Mouse (Mus musculus): ENCODE measurements around the gene Pgm2l1.

Gene Pgm2l1

DNA sequence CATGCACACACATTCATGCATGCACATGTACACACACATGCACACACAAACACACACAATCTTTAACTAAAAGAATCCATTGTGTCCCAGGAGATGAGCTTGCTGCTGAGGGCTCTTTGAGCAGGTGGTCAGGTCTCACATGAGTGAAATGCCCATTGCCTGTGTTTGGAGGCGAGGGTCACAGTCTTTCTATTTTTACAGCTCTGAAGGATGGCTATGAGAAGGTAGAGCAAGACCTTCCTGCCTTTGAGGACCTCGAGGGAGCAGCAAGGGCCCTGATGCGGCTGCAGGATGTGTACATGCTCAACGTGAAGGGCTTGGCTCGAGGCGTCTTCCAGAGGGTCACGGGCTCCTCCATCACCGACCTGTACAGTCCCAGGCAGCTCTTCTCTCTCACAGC, 66.4 kb downstream of the Pgm2l1 start:
- DNase-seq (ENCODE audit: low read depth, low spot score) = no peak

- DNase-seq (ENCODE audit: low read depth, low spot score) = no peak
Observed at GRCm38 (mm10) chr7:100295745-100296144, 68.6 kb downstream of the Pgm2l1 start.

DNA sequence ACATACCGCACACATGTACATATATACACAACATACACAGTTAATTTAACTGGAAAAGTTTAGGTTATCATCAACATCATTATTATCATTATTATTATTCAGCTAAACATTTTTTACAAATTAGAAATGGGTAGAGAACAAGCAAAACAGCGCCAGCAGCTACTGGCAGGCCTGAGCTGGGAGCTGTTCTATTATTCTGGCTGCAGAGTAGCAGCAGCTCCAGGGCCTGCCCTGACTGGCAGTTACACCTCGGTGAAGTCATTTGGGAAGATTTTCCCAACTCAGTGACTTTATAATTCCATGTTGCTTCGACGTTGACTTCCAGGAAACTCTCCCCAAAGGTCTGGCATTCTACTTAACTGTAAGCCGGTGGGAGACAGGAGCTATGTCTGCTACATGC, 69.5 kb downstream of the Pgm2l1 start:
- DNase-seq (ENCODE audit: low read depth, low spot score) = no peak

- DNase-seq (ENCODE audit: low read depth, low spot score) = no peak
Observed at GRCm38 (mm10) chr7:100298861-100299510, 71.8 kb downstream of the Pgm2l1 start.

- no peak for DNase-seq (ENCODE audit: low read depth, low spot score)
Observed at GRCm38 (mm10) chr7:100301390-100301789, 74.2 kb downstream of the Pgm2l1 start.

GRCm38 (mm10) chr7:100302316-100302715, 75.1 kb downstream of the Pgm2l1 start:
- DNase-seq (ENCODE audit: low read depth, low spot score) = no peak

DNA sequence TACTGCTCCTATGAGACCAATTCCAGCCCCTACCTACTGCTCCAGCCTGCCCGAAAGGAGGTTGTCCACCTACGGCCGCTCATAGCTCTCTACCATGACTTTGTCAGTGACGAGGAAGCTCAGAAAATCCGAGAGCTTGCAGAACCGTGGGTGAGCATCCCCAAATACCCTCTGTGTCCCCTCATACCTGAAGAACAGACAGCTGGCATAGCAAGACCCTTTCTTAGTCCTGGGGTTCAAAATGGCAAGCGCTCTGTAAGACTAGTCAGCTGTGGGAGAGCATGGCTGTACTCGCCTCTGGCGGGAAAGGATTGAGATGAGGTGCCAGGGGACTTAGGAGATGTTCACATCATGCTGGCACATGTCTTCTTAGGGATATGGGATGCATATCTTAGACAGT, 78.7 kb downstream of the Pgm2l1 start:
- DNase-seq (ENCODE audit: low read depth, low spot score) = no peak

DNA sequence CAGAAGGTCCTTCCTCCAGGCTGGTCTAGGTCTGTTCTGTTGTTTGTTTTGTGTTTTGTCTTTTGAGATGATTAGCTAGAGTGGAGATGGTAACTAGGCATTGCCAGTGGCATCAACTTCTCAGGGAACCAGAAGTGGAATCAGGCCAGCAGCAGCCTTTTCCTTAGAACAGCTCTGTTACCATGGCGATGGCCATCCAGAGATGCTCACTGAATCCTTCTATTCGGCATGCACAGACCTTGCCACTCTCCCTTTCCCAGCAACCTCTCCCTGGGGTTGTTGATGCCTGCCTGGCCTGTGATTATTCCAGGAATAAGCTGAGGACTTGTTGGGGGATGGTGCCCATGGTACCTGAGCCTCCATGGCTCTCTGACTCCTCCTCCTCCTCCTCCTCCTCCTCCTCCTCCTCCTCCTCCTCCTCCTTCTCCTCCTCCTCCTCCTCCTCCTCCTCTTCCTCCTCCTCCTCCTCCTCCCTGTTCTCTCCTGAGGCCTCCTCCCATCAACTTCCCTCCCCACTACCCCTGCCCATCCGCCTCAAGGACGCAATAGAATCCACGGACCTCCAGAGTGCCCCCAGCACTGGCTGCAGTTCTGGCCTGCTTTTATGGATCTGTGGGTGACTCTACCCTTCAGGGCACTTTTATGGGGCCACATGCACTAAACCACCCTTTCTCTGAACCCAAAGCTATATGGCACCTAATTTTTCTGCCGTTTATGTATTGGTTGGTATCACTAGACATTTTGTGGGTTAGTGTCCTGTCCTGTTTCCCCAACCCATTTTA, 80.9 kb downstream of the Pgm2l1 start:
- DNase-seq (ENCODE audit: low read depth, low spot score) = no peak

DNA sequence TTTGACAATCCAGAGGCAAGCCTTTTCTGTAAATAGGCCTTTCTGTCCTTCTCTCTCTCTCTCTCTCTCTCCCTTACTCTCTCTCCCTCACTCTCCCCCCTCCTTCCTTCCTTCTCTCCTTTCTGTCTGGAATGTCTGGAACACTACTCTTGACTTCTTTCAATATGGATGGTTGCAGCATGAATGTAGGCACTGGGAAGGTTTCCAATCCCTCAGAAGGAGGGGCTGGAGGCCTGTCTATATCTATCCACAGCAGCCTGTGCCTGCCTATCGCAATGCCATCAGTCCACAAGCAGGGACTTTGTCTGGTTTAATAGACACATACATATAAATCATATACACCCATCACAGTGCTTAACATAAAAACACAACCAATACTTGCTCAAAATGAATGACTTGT, 82.0 kb downstream of the Pgm2l1 start:
- DNase-seq (ENCODE audit: low read depth, low spot score) = no peak

DNA sequence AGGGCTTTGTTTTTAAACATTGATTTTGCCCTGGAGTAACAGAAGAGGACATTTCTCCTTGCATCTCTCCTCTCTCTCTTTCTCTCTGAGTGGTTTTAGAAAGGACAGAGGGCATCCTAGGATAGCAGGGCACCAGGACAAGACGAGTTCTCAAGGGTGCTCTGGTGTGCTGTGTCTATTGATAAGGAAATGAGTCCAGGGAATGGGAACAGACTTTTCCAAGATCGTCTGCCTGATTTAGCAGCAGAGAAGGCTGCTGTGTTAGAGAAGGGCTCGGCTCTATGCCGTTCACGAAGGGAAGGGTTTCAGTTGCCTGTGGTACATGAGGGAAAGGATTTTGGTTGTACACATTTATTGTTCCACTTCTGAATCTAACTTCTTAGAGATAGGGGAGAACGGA, 82.5 kb downstream of the Pgm2l1 start:
- DNase-seq (ENCODE audit: low read depth, low spot score) = no peak

DNA sequence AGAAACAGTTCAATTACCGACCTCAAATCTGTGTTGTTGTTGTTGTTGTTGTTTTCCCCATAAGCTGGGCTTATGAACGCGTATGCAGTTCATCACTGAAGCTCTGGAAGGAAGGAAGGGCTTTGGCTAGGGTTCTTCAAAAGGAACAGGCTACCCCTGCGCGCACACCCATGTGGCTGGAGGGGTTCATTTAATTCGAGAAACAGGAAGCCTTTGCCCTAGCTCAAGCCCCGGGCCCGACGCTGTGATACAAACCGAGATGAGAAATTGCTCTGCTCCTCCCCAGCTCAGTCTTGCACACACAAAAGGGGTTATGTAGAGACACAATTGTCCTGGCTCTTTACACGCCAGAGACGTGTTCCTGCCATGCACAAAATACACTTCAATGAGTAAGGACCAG, 83.1 kb downstream of the Pgm2l1 start:
- no peak for DNase-seq (ENCODE audit: low read depth, low spot score)

DNA sequence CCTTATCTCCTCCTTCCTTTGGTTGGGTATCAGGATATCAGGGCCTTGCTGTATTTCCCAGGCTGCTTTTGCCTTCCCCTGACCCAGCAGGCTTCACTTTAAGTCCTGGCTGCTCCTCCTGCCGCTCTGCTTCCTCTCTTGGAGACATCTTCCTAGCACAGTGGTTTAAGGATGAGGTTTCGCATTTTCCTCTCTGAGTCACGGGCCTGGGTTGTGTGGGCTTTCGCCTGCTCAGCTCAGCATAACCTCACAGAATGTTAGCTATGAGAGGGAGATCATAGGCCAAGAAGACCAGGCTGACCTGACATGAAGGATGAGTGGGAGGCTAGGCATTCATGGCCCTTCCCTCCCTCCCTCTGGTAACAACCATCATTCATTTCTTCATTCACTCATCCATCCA, 85.5 kb downstream of the Pgm2l1 start:
- DNase-seq (ENCODE audit: low read depth, low spot score) = no peak

- DNase-seq (ENCODE audit: low read depth, low spot score) = no peak
Observed at GRCm38 (mm10) chr7:100316924-100317323, 89.7 kb downstream of the Pgm2l1 start.

DNA sequence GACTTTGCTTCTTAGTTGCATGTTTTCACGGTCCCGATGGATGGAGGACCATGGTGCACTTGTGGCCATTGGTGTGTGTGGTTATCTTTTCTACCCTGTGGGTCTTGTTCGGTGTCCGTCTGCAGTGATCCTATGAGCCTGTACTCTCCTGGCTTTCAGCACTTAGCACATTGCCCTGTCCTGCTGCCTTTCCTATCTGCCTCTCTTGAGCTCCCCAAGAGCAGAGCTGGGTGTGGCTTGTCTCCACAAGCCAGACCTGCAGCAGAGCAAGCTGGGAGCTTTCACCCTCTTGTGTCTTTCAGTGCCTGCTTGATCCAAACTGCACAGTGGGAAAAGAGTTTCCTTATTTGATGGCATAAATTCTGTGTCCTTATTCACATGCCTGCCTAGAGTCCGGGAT, 90.3 kb downstream of the Pgm2l1 start:
- DNase-seq (ENCODE audit: low read depth, low spot score) = no peak

GRCm38 (mm10) chr7:100323721-100324120, 96.5 kb downstream of the Pgm2l1 start:
- no peak for DNase-seq (ENCODE audit: low read depth, low spot score)

DNA sequence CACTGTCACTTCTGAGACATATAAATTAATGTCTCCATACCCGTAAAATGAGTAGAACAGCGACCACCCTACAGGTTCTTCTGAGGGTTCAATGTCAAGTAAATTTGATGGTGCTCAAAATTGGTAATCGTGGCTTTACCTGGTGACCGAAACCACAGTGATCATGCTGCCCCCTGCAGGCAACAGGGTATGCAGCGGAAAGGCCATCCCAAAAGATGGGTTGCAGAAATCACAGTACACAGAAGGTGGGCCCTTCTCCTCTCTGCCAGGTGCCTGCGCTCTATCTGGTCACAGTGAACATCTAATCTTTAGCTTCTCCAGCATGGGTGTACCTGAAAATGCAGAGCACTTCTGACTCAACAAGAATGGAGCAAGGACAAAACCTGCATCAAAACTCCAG, 98.3 kb downstream of the Pgm2l1 start:
- DNase-seq (ENCODE audit: low read depth, low spot score) = no peak

DNA sequence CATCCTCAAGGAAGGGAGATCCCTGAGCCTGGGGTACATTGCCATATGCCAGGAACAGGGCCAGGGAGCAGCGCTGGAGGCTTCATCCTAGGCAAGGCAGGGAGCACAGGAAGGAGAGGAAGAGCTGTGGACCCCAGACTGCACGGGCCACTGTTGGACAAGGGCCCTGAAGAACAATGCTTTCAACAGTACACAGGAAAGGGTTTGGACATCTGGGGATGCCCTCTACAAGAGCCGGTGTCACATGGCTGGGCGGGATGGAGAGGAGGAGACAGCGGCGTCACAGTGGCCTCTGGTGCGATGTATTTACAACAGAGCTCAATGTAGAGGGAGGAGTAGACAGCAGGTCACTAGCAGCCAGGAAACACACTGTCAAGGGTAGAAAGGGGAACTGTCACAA, 100.3 kb downstream of the Pgm2l1 start:
- DNase-seq (ENCODE audit: low read depth, low spot score) = no peak

Measured in retina, adult 2 months (tissue).